Mouse (Mus musculus): ENCODE measurements around the gene Atg5. TPM values are rescaled to one million over a fixed set of nuclear protein-coding genes. Genes with fewer than 3 reads are reported as not detected.
A peak's percentile ranks its signal among the peaks of the same experiment; 100 is the strongest.
"Not testable (repeated sequence)": the region's sequence is repeated elsewhere in the genome, so short reads cannot be mapped to it uniquely, and the experiment has no call there.

The Atg5 gene
- polyA plus RNA-seq (2015; fragmentation: Nextera tagmentation; extraction: Ambion mirVana): 16.4 and 16.8 TPM in 2 replicates

DNA sequence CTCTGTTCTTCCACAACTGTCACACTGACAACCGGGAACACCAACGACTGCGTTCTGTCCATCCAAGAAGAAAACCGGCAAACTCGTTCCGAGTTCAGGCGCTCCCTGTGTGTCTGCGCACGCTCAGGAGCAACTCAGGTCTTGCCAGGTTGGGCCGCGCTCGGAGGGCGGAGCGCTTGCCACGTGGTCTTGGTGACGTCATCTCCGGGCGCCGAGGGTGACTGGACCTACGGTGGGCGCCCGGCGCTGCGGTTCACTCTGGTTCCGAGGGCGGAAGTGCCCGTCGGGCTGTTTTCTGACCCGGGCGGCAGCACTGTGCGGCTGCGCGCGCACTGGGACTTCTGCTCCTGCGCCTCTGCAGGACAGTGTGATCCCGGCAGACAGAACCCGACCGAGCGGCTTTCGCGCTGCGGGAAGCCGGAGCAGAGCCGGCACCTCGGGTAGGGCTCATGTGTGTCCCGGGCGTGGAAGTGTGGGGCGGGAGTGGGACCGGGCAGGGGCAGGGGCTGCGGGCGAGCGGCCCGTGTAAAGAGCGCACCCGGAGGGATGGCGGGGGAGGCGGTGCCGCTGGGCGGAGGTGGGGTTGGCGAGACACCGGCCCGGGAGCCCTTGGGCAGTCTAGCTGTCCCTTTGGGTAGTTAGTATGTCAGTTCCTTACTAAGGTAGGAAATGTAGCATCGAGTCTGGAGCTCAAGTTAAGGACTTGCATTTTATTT, at the start of gene Atg5:
TSS of gene Atg5 (plus strand) at position 214 of the 716 bp plus-strand sequence.
- WGBS (ENCODE audit: insufficient replicate concordance): under 1% methylated on average over 63 of the region's 63 CpGs
- ATAC-seq (ENCODE audit: low read depth): peak; percentile 96
- Histone ChIP-seq H3K27me3 (ENCODE audit: control insufficient read depth, insufficient read depth, low read depth, low read length) (no peaks in the 10 kb centered on the region), H3K9ac (ENCODE audit: low read depth, low read length) (peak within 1 kb of the TSS; percentile 89), H3K27ac (ENCODE audit: low read length) (peak within 1 kb of the TSS; percentile 93), H3K36me3 (ENCODE audit: control insufficient read depth, insufficient read depth) (no peaks in the 10 kb centered on the region), H3K9me3 (replicated peaks; ENCODE audit: control insufficient read depth, low read length) (no peaks in the 10 kb centered on the region), H3K4me1 (ENCODE audit: control insufficient read depth, low read depth, low read length) (peaks cover 19% of the 10 kb centered on the region), H3K4me2 (ENCODE audit: low read depth, low read length) (peak within 1 kb of the TSS; percentile 76), H3K4me3 (ENCODE audit: low read depth, low read length) (peak within 1 kb of the TSS; percentile 97)

DNA sequence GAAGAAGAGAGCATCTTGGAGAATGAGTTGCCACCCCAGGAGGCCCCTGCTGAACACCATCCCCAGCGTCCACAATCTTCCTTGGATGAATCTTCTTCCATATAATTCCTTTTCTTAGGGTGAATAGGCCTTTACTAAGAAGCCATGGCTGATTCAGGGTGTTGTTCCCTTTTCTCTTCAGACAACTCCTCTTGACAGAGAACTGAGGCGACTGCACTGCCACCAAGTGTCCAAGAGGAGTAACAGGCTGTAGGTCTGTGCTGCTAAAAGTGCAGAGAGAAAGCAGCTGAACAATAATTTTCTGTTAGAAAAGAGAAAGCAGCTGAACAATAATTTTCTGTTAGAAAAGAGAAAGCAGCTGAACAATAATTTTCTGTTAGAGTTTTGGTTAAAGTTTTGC, 49.1 kb upstream of the Atg5 start:
- not testable (repeated sequence) for H3K4me1 ChIP-seq (ENCODE audit: control insufficient read depth, low read depth, low read length); H3K9me3 ChIP-seq (replicated peaks; ENCODE audit: control insufficient read depth, low read length); H3K27me3 ChIP-seq (ENCODE audit: control insufficient read depth, insufficient read depth, low read depth, low read length); H3K36me3 ChIP-seq (ENCODE audit: control insufficient read depth, insufficient read depth); ATAC-seq (ENCODE audit: low read depth); H3K9ac ChIP-seq (ENCODE audit: low read depth, low read length); H3K4me2 ChIP-seq (ENCODE audit: low read depth, low read length); H3K27ac ChIP-seq (ENCODE audit: low read length); H3K4me3 ChIP-seq (ENCODE audit: low read depth, low read length)
- 6% methylated on average over 2 of the region's 2 CpGs for WGBS (ENCODE audit: insufficient replicate concordance)

DNA sequence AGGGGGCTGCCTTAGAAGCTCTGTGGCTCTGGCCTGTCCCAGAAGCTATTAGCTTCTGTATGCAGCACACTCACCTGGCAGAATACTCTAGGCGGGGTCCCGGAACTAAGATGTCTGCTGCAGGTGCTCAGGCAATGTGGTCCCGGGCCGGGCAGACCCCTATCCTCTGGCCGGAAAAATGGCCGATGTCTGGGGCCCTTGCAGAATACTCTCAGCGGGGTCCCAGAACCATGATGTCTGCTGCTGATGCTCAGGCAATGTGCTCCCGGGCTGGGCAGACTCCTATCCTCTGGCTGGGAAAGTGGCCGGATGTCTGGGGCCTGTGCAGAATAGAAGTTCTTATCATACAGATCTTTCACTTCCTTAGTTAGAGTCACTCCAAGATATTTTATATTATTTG, 43.8 kb upstream of the Atg5 start:
- Histone ChIP-seq H3K36me3 (ENCODE audit: control insufficient read depth, insufficient read depth) (no peaks in the 10 kb centered on the region), H3K9me3 (replicated peaks; ENCODE audit: control insufficient read depth, low read length) (no peaks in the 10 kb centered on the region), H3K27ac (ENCODE audit: low read length) (no peak overlapping the region), H3K9ac (ENCODE audit: low read depth, low read length) (no peak overlapping the region), H3K4me2 (ENCODE audit: low read depth, low read length) (no peak overlapping the region), H3K4me3 (ENCODE audit: low read depth, low read length) (no peak overlapping the region), H3K27me3 (ENCODE audit: control insufficient read depth, insufficient read depth, low read depth, low read length) (no peaks in the 10 kb centered on the region), H3K4me1 (ENCODE audit: control insufficient read depth, low read depth, low read length) (no peaks in the 10 kb centered on the region)
- no peak for ATAC-seq (ENCODE audit: low read depth)
- WGBS (ENCODE audit: insufficient replicate concordance): 77% methylated on average over 9 of the region's 9 CpGs

DNA sequence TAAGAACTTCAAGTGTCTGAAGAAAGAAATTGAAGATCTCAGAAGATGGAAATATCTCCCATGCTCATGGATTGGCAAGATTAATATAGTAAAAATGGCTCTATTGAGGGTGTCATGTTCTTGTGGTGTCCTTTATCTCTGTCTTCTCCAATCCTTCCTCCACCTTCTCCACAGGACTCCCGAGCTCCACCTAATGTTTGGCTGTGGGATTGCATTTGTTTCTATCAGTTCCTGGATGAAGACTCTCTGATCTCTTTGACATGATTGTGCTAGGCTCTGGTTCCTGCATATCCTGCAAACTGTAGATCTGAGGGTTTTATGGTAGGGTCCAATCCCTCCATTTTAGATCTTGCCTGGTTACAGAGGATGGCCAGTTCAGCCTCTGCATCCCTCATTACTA, 34.8 kb upstream of the Atg5 start:
- not testable (repeated sequence) for H3K27me3 ChIP-seq (ENCODE audit: control insufficient read depth, insufficient read depth, low read depth, low read length); H3K4me1 ChIP-seq (ENCODE audit: control insufficient read depth, low read depth, low read length); H3K9me3 ChIP-seq (replicated peaks; ENCODE audit: control insufficient read depth, low read length); ATAC-seq (ENCODE audit: low read depth); H3K4me2 ChIP-seq (ENCODE audit: low read depth, low read length); H3K4me3 ChIP-seq (ENCODE audit: low read depth, low read length); H3K9ac ChIP-seq (ENCODE audit: low read depth, low read length); H3K36me3 ChIP-seq (ENCODE audit: control insufficient read depth, insufficient read depth); H3K27ac ChIP-seq (ENCODE audit: low read length)
- 0% methylated on average over 1 of the region's 1 CpGs for WGBS (ENCODE audit: insufficient replicate concordance)

DNA sequence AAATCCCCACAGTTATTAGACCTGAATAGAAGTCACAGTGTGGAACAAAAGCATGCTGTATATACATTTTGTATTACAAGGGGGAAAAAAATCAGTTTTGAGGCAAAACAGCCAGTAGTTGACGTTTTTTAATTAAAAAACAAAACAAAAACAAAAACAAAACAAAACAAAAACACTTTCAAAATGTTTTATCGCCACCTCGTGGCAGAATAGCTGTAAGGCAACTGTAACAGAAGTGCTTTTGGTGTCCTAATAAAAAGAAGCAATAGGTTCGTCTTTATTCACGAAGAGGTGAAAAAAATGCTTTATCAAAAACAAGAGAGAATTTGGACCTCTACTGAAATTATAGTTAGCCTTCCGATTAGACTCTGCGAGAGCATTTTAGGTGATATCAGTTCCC, 32.9 kb upstream of the Atg5 start:
- 27% methylated on average over 7 of the region's 7 CpGs for WGBS (ENCODE audit: insufficient replicate concordance)
- H3K27me3 ChIP-seq (ENCODE audit: control insufficient read depth, insufficient read depth, low read depth, low read length); H3K27ac ChIP-seq (ENCODE audit: low read length); H3K9me3 ChIP-seq (replicated peaks; ENCODE audit: control insufficient read depth, low read length); H3K4me2 ChIP-seq (ENCODE audit: low read depth, low read length); ATAC-seq (ENCODE audit: low read depth); H3K36me3 ChIP-seq (ENCODE audit: control insufficient read depth, insufficient read depth); H3K9ac ChIP-seq (ENCODE audit: low read depth, low read length); H3K4me1 ChIP-seq (ENCODE audit: control insufficient read depth, low read depth, low read length); H3K4me3 ChIP-seq (ENCODE audit: low read depth, low read length): not testable (repeated sequence)

DNA sequence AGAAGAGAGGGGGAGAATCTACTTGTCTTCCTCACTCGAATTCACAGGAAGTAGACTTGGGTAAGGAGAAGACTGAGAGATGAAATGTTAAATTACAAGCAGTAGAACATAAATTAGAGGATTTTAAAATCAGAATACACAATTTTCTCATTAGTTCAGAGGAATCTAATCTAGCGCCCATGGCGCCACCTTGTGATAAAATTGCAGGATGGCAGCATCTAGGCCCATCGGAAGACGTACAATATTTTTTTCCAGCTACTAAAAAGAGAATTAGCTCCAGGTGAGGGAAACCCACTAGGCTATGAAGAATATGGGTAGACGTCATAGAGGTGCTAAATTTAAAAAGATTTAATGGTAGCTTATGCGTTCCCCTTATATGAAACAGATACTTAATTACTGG, 11.5 kb upstream of the Atg5 start:
- no peaks in the 10 kb centered on the region for H3K9me3 ChIP-seq (replicated peaks; ENCODE audit: control insufficient read depth, low read length)
- no peak overlapping the region for H3K4me2 ChIP-seq (ENCODE audit: low read depth, low read length)
- no peaks in the 10 kb centered on the region for H3K36me3 ChIP-seq (ENCODE audit: control insufficient read depth, insufficient read depth)
- H3K4me1 ChIP-seq (ENCODE audit: control insufficient read depth, low read depth, low read length): no peaks in the 10 kb centered on the region
- no peak overlapping the region for H3K4me3 ChIP-seq (ENCODE audit: low read depth, low read length)
- no peak for ATAC-seq (ENCODE audit: low read depth)
- WGBS (ENCODE audit: insufficient replicate concordance): 36% methylated on average over 7 of the region's 7 CpGs
- no peaks in the 10 kb centered on the region for H3K27me3 ChIP-seq (ENCODE audit: control insufficient read depth, insufficient read depth, low read depth, low read length)
- no peak overlapping the region for H3K27ac ChIP-seq (ENCODE audit: low read length)
- H3K9ac ChIP-seq (ENCODE audit: low read depth, low read length): no peak overlapping the region

DNA sequence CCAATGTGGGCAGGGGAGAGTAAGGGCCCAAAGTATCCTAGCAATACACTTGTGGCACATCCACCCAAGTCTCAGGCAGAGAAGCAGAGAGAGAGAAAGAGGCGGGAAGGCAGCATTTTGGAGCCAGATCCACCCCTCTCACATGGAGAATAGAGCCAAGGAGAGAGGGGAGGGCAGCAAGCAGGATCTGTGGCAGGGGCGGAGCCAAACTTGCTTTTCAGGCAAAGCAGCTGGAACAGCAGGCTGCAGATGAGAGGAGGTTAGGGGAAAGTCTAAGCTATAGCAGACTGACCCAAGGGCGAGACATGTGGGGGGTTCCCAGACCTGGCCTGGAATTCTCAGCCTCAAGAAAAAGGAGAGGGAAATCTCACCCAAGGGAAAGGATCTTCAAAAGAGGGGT, 2.3 kb upstream of the Atg5 start:
- peaks cover 19% of the 10 kb centered on the region for H3K4me1 ChIP-seq (ENCODE audit: control insufficient read depth, low read depth, low read length)
- WGBS (ENCODE audit: insufficient replicate concordance): 66% methylated on average over 3 of the region's 3 CpGs
- H3K4me3 ChIP-seq (ENCODE audit: low read depth, low read length): no peak overlapping the region
- no peaks in the 10 kb centered on the region for H3K36me3 ChIP-seq (ENCODE audit: control insufficient read depth, insufficient read depth)
- no peak for ATAC-seq (ENCODE audit: low read depth)
- no peaks in the 10 kb centered on the region for H3K27me3 ChIP-seq (ENCODE audit: control insufficient read depth, insufficient read depth, low read depth, low read length)
- no peak overlapping the region for H3K4me2 ChIP-seq (ENCODE audit: low read depth, low read length)
- no peak overlapping the region for H3K27ac ChIP-seq (ENCODE audit: low read length)
- H3K9ac ChIP-seq (ENCODE audit: low read depth, low read length): no peak overlapping the region
- no peaks in the 10 kb centered on the region for H3K9me3 ChIP-seq (replicated peaks; ENCODE audit: control insufficient read depth, low read length)

DNA sequence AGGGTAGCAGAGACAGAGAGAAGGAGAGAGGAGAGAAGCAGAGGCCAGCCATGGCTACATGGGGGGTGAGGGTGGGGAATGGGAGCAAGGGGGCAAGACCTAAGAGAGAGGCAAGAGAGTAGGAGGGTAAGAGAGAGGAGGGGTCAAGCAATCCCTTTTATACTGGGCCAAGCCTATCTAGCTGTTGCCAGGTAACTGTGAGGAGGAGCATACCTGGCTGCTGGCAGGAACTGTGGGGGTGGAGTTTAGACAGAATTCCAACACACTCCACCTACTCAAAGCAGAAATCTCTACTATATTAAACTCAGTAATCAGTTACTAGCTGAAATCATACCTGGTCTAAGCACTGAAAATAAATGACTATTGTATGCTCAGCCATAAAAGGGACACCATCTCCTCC, 1.6 kb upstream of the Atg5 start:
- H3K27me3 ChIP-seq (ENCODE audit: control insufficient read depth, insufficient read depth, low read depth, low read length): no peaks in the 10 kb centered on the region
- peaks cover 19% of the 10 kb centered on the region for H3K4me1 ChIP-seq (ENCODE audit: control insufficient read depth, low read depth, low read length)
- no peak overlapping the region for H3K27ac ChIP-seq (ENCODE audit: low read length)
- H3K9ac ChIP-seq (ENCODE audit: low read depth, low read length): no peak overlapping the region
- H3K4me3 ChIP-seq (ENCODE audit: low read depth, low read length): no peak overlapping the region
- H3K36me3 ChIP-seq (ENCODE audit: control insufficient read depth, insufficient read depth): no peaks in the 10 kb centered on the region
- H3K9me3 ChIP-seq (replicated peaks; ENCODE audit: control insufficient read depth, low read length): no peaks in the 10 kb centered on the region
- no peak for ATAC-seq (ENCODE audit: low read depth)
- no peak overlapping the region; the same call in 1 of the 2 replicates for H3K4me2 ChIP-seq (ENCODE audit: low read depth, low read length)

DNA sequence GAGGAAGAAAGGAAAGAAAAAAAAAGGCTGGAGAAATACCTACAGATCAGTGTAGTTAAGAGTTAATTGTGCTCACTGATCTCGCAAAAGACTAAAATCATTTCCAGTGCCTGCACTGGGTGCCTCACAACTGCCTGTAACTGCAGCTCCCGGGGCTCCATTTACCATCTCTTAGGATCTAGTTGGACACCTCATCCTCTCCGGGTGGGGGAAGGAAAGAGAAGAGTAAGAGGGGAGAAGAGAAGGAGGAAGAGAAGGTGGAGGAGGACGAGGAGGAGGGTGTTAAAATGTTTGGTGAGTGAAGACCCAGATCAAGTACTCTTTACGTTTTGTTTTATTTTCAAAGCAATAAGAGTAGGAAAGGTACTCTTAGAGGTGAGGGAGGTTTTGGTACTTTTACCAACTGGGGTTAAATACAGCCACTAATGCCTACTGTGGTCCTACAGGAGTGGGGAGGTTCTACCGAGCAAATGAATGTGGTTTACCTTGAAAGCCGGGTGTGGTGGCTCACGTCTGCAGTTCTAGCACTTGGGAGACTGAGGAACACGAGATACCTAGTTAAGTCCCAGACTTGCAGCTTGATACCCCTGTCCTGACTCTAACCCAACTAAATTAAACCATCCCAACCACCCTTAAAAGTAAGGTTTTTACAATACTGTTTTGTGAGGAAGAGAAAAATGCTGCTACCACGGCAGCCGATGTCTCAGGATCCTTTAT, 574 bp upstream of the Atg5 start:
- Histone ChIP-seq H3K4me2 (ENCODE audit: low read depth, low read length) (peak overlapping the region; percentile 76), H3K36me3 (ENCODE audit: control insufficient read depth, insufficient read depth) (no peaks in the 10 kb centered on the region), H3K27ac (ENCODE audit: low read length) (peak overlapping the region; percentile 93), H3K4me1 (ENCODE audit: control insufficient read depth, low read depth, low read length) (peaks cover 19% of the 10 kb centered on the region), H3K27me3 (ENCODE audit: control insufficient read depth, insufficient read depth, low read depth, low read length) (no peaks in the 10 kb centered on the region), H3K4me3 (ENCODE audit: low read depth, low read length) (peak overlapping the region; percentile 97), H3K9me3 (replicated peaks; ENCODE audit: control insufficient read depth, low read length) (no peaks in the 10 kb centered on the region), H3K9ac (ENCODE audit: low read depth, low read length) (peak overlapping the region; percentile 89)
- 4% methylated on average over 11 of the region's 11 CpGs for WGBS (ENCODE audit: insufficient replicate concordance)
- ATAC-seq (ENCODE audit: low read depth): no peak

All from liver, embryonic 16.5 days (tissue).